In genomic region chr15:88752403-88752733, GRCm38 (mm10) we compare ENCODE assay signal across 8 mouse cellular contexts. TPM values are rescaled to one million over a fixed set of nuclear protein-coding genes. Genes with fewer than 3 reads are reported as not detected.
A peak's percentile ranks its signal among the peaks of the same experiment; 100 is the strongest.
DNase-seq lines count a peak whose midpoint lies in the region; ATAC-seq and TF ChIP-seq lines count a peak whose summit lies in the region.

No protein-coding gene starts in this region.

- WGBS in lung, embryonic 15.5 days, result 1% methylated on average over 8 of the region's 8 CpGs
- WGBS in intestine, postnatal 0 days, result under 1% methylated on average over 8 of the region's 8 CpGs
- 1% methylated on average over 8 of the region's 8 CpGs for WGBS in neural tube, embryonic 14.5 days

- TF ChIP-seq POLR2A in embryonic fibroblast, embryonic 13.5 days (IDR thresholded peaks at IDR 0.05; ENCODE audit: low read depth, low read length), result no peak

- H3K4me3 ChIP-seq in lung, embryonic 15.5 days, result peak overlapping the region; percentile 89
- peak overlapping the region; percentile 74 for H3K4me3 ChIP-seq in embryonic fibroblast, embryonic 13.5 days (ENCODE audit: insufficient read depth, low read length)
- H3K4me3 ChIP-seq in intestine, postnatal 0 days (ENCODE audit: low read depth, low read length), result peak overlapping the region; percentile 75
- peak overlapping the region; percentile 75 for H3K4me3 ChIP-seq in neural tube, embryonic 14.5 days (ENCODE audit: low read depth, low read length)

- DNase-seq in lung, postnatal 25 days (ENCODE audit: low spot score), result no peak
- DNase-seq in ovary, postnatal 14 days (ENCODE audit: low spot score), result no peak
- no peak for DNase-seq in embryo, embryonic 11 days

- peak overlapping the region; percentile 80 for H3K4me2 ChIP-seq in lung, embryonic 15.5 days
- peak overlapping the region; percentile 85 for H3K4me2 ChIP-seq in intestine, postnatal 0 days (replicated peaks; ENCODE audit: low read depth)
- peak overlapping the region; percentile 63 for H3K4me2 ChIP-seq in neural tube, embryonic 14.5 days (ENCODE audit: low read depth, low read length)

- peak overlapping the region; percentile 78 for H3K9ac ChIP-seq in lung, embryonic 15.5 days
- H3K9ac ChIP-seq in intestine, postnatal 0 days (ENCODE audit: low read depth, low read length), result peak overlapping the region; percentile 78
- peak overlapping the region; percentile 86 for H3K9ac ChIP-seq in neural tube, embryonic 14.5 days (replicated peaks; ENCODE audit: low read depth, low read length)

- ATAC-seq in lung, embryonic 15.5 days (ENCODE audit: borderline replicate concordance, extremely low read depth, low FRiP score, low TSS enrichment), result no peak
- no peak for ATAC-seq in intestine, postnatal 0 days
- ATAC-seq in neural tube, embryonic 14.5 days (ENCODE audit: low read depth), result no peak
- no peak for ATAC-seq in monocyte, adult 5-6 weeks (replicated peaks; ENCODE audit: insufficient number of reproducible peaks, low FRiP score, low TSS enrichment, poor library complexity, severe bottlenecking)

- H3K27me3 ChIP-seq in lung, embryonic 15.5 days, result no peaks in the 10 kb centered on the region
- H3K27me3 ChIP-seq in intestine, postnatal 0 days (replicated peaks; ENCODE audit: control insufficient read depth, insufficient read depth, low read length), result no peaks in the 10 kb centered on the region
- no peaks in the 10 kb centered on the region for H3K27me3 ChIP-seq in neural tube, embryonic 14.5 days (ENCODE audit: control insufficient read depth, insufficient read depth, low read length)

- no peak for TF ChIP-seq CTCF in embryonic fibroblast, embryonic 13.5 days (IDR thresholded peaks at IDR 0.05; ENCODE audit: borderline replicate concordance, insufficient read depth, low read length)
- no peak for TF ChIP-seq CTCF in intestine, postnatal 0 days (IDR thresholded peaks at IDR 0.05; ENCODE audit: low read depth)

- H3K9me3 ChIP-seq in lung, embryonic 15.5 days, result no peaks in the 10 kb centered on the region
- no peaks in the 10 kb centered on the region for H3K9me3 ChIP-seq in intestine, postnatal 0 days (ENCODE audit: control insufficient read depth)
- H3K9me3 ChIP-seq in neural tube, embryonic 14.5 days (ENCODE audit: control insufficient read depth, low read length), result no peaks in the 10 kb centered on the region

- peaks cover 22% of the 10 kb centered on the region for H3K4me1 ChIP-seq in lung, embryonic 15.5 days
- H3K4me1 ChIP-seq in embryonic fibroblast, embryonic 13.5 days (ENCODE audit: control insufficient read depth, insufficient read depth, low read length), result peaks cover 4% of the 10 kb centered on the region
- H3K4me1 ChIP-seq in intestine, postnatal 0 days (replicated peaks; ENCODE audit: control insufficient read depth, insufficient read depth, low read length), result no peaks in the 10 kb centered on the region
- peaks cover 16% of the 10 kb centered on the region; the same call in 1 of the 2 replicates for H3K4me1 ChIP-seq in neural tube, embryonic 14.5 days (ENCODE audit: control insufficient read depth, insufficient read depth, low read length)

- peaks cover 7% of the 10 kb centered on the region; the same call in 1 of the 2 replicates for H3K36me3 ChIP-seq in lung, embryonic 15.5 days
- H3K36me3 ChIP-seq in intestine, postnatal 0 days (ENCODE audit: control insufficient read depth, insufficient read depth), result peaks cover 5% of the 10 kb centered on the region; the same call in 1 of the 2 replicates
- peaks cover 4% of the 10 kb centered on the region; the same call in 1 of the 2 replicates for H3K36me3 ChIP-seq in neural tube, embryonic 14.5 days (ENCODE audit: control insufficient read depth, insufficient read depth, low read length)

- H3K27ac ChIP-seq in lung, embryonic 15.5 days, result peak overlapping the region; percentile 86
- 0 out of 2 replicates have a peak overlapping the region, but pooled peaks have one; percentile 15 for H3K27ac ChIP-seq in embryonic fibroblast, embryonic 13.5 days (ENCODE audit: insufficient read depth, low read length)
- H3K27ac ChIP-seq in intestine, postnatal 0 days (ENCODE audit: low read depth, low read length), result peak overlapping the region; percentile 89
- peak overlapping the region; percentile 93; the same call in 1 of the 2 replicates for H3K27ac ChIP-seq in neural tube, embryonic 14.5 days (ENCODE audit: low read depth, low read length)

RNA-seq across cellular contexts. Expression of gene Zbed4, which starts 0.9 kb away (rescaled TPM):
- 15.5 and 15.7 TPM in 2 replicates for polyA plus RNA-seq in lung, embryonic 15.5 days (2015; fragmentation: Nextera tagmentation; extraction: Ambion mirVana)
- polyA plus RNA-seq in embryonic fibroblast, embryonic 13.5 days (2011; ENCODE audit: insufficient read length, low read depth, missing spikeins), result 9.4 and 11.3 TPM in 2 replicates
- 4.9 and 5.1 TPM in 2 replicates for polyA plus RNA-seq in intestine, postnatal 0 days (2015; fragmentation: Nextera tagmentation; extraction: Ambion mirVana)
- polyA plus RNA-seq in neural tube, embryonic 14.5 days (2014; fragmentation: Nextera tagmentation; extraction: Ambion mirVana), result 17.8 and 24.8 TPM in 2 replicates
- 16.3 to 28.2 TPM (median 20.2 TPM) in 3 replicates for total RNA-seq in monocyte, adult 5-6 weeks (2017)

RNA-seq across cellular contexts. Expression of gene Brd1, which starts 18.3 kb away (rescaled TPM):
- 17.5 and 19.9 TPM in 2 replicates for polyA plus RNA-seq in lung, embryonic 15.5 days (2015; fragmentation: Nextera tagmentation; extraction: Ambion mirVana)
- 30.4 and 34.7 TPM in 2 replicates for polyA plus RNA-seq in embryonic fibroblast, embryonic 13.5 days (2011; ENCODE audit: insufficient read length, low read depth, missing spikeins)
- 11.4 and 13.3 TPM in 2 replicates for polyA plus RNA-seq in intestine, postnatal 0 days (2015; fragmentation: Nextera tagmentation; extraction: Ambion mirVana)
- 20.2 and 22.2 TPM in 2 replicates for polyA plus RNA-seq in neural tube, embryonic 14.5 days (2014; fragmentation: Nextera tagmentation; extraction: Ambion mirVana)
- total RNA-seq in monocyte, adult 5-6 weeks (2017), result 81.7 to 95.3 TPM (median 82.8 TPM) in 3 replicates

Comparison
In these comparisons a context has a peak if more than half of its experiments do, and no peak if none do; other contexts are left out.
1. H3K27ac ChIP-seq: peak in every context shown above with its lines; median percentile 93 in neural tube, embryonic 14.5 days; 89 in intestine, postnatal 0 days; 86 in lung, embryonic 15.5 days; 15 in embryonic fibroblast, embryonic 13.5 days.